Mouse (Mus musculus) left cerebral cortex, postnatal 14 days (tissue): ENCODE results near the gene Duxf3. TPM values are rescaled to one million over a fixed set of nuclear protein-coding genes. Genes with fewer than 3 reads are reported as not detected.
"Not testable (repeated sequence)": the region's sequence is repeated elsewhere in the genome, so short reads cannot be mapped to it uniquely, and the experiment has no call there.

Source experiments
- DNase-seq, 2 experiments: peaks; one replicate each; pipeline ENCODE4 v3.0.0; 2021 to 2022; ENCODE audit warnings: low spot score in 2 of 2, mixed read lengths in 1 of 2
- intact Hi-C: fragments of 180-260 bp; cut with DNase I; formaldehyde crosslinking; loops from one replicate; pipeline ENCODE4 v1.15.1; 2025
- long read RNA-seq, 2 experiments: library from polyadenylated mRNA; stranded (forward); transcript quantifications; one replicate each; pipeline ENCODE4 v2.0.0; 2021
- total RNA-seq, 2 experiments: library from RNA; stranded (reverse); gene quantifications; 2 replicates each; pipeline ENCODE4 v1.2.3; 2021

Duxf3 gene
- total RNA-seq = not detected
- long read RNA-seq, experiment 1 = 0 reads
- long read RNA-seq, experiment 2 = 0 reads

GRCm38 (mm10) chr10:58232641-58232969 is at the start of gene Duxf3:
Gene Duxf3 (minus strand): TSS chr10:58232675.
- intact Hi-C loops, DNase-seq: not testable (repeated sequence)

DNA sequence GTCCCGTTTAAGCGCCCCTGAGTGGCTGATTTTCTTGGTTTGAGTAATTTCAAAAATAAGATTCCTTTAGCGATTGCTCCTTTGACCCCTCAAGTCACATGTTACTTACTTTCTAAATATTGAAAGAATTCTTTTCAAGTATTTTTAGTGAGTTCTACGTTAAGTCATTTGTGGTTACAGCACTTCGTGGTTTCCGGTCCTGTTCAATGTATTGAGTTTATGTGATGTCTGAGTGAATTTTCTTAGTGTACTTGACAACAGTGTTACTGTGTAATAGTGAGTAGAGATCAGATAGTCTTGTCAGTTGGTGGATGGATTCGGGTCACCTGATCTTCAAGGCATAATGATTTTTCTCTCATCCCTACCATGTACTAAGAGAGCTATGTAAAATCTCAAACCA is 49.8 kb upstream of the Duxf3 start:
- intact Hi-C loops = no loop called here
- DNase-seq = no peak

DNA sequence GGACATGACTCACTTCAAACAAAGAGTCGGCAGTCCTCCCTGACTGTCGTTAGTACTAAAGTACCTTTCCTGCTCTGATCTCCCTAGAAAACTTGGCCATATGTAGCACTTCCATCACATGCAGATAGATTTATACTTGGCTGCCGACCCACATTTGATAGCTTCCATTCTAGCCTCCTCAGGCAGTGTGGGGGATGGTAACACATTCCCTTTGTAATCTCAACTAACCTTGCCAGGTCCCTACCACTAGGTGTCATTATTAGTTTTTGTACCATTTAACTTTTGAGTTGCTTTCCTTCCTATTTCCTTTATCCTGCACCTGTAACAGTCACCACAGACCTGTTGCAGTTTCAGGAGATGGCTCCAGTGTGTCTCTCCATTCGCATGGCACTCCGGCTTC is 26.0 kb upstream of the Duxf3 start:
- no peak for DNase-seq
- intact Hi-C loops = loop anchor here (10.0 kb wide), 1 partner anchor 514 kb away; no protein-coding TSS in a partner anchor

DNA sequence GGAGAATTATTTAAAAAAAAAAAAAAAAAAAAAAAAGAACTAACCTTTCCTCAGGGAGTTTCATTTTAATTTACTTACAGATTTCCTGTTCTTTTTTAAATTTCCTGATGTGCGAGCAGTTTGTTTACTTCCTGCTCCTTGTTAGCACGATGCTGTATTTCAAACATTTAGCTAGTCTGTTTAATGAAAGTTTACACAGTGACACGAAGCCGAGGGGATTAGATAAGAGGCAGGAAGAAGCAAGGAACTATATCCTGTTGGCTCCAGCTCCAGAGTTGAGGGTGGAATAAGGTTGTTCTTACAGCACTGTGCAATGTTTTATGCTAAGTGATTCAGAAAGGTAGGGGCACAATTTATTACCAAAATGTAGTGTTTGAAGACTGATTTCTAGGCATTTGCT is 23.5 kb upstream of the Duxf3 start:
- intact Hi-C loops = loop anchor here (10.0 kb wide), 1 partner anchor 511 kb away; no protein-coding TSS in a partner anchor

DNA sequence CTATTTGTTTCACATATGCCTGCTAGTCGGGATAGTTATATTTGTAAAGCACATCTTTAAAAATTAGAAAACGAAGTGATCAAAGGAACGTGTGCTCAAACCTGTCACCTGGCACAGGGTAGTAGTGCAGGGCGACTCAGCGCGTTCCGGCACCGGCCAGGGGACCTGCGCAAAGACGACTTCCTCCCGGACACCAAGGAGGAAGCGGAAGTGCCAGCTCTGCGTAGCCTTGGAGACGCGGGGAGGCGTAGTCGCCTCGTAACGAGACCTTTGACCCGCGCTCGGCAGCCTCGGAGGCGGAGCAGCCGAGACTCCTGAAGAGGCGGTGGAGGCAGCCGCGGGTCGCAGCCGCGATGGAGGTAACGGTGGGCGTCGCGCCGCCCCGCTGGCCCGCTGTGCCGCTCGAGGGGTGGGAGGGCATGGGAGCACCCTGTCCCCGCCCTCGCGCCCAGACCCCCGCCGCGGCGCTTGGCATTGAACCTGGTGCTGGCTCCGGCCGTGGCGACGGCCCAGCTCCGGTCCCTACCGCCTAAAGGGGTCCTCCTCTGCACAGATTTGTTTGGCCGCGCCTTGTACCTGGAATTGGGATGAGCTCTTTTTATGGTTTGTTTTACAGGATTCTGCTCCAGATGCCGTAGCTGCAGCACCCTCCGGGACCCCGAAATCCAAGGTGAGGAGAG is 22.9 kb upstream of the Duxf3 start, which contains the start of gene Gcc2:
Gene Gcc2 (plus strand): TSS at position 285 of the 680 bp plus-strand sequence.
- DNase-seq = peak; percentile 91 to 92
- intact Hi-C loops = loop anchor here (10.0 kb wide), 1 partner anchor 511 kb away; no protein-coding TSS in a partner anchor

More for the DNA sequence above, 23.5 kb upstream of the Duxf3 start:
- DNase-seq = no peak

GRCm38 (mm10) chr10:58254635-58255175 is 22.2 kb upstream of the Duxf3 start:
- peak in 1 of 2 experiments; percentile 14 for DNase-seq
- intact Hi-C loops = loop anchor here (10.0 kb wide), 1 partner anchor 510 kb away; no protein-coding TSS in a partner anchor

DNA sequence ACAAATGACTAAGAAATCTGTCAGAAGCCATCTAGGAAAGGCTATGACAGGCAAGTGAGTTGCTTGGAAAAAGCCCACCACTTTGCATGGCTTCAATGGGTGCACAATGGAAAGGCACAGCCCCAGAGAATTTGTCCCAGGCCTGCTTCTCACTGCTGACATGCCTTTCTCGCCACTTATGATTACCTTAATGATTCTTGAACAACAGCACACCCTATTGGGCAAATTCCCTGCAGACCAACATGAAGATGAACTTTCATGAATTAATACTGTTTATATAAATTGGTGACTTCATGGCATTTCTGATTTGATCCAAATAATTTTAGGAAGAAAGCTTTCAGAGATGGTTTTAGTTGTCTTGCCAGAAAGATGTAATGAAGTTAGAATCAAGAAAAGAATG is 17.1 kb upstream of the Duxf3 start:
- intact Hi-C loops = no loop called here
- no peak for DNase-seq

GRCm38 (mm10) chr10:58238984-58239740 is 6.7 kb upstream of the Duxf3 start:
- intact Hi-C loops = not testable (repeated sequence)
- peak in 1 of 2 experiments; percentile 46 for DNase-seq

DNA sequence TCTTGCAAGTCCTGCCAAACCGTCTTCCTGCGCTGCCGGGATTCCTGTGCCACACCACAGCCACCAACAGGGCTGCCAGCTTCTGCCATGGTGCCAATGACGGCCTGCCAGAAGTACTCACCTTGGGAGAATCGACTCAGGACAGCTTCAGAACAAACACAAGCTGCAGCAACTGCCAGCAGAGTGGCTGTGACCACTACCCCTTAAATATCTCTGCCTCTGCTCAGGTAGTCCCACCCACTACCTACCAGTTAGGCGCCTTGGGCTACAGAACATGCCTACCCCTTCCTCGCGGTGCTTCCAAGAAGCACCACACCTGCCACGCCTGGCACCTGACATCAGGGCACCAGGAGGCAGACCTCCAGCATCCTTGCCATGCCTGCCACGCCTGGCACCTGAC is 4.1 kb upstream of the Duxf3 start, which contains the start of gene Gm4981:
Gene Gm4981 (minus strand): TSS at position 89 of the 400 bp plus-strand sequence.
- intact Hi-C loops = no loop called here
- no peak for DNase-seq

DNA sequence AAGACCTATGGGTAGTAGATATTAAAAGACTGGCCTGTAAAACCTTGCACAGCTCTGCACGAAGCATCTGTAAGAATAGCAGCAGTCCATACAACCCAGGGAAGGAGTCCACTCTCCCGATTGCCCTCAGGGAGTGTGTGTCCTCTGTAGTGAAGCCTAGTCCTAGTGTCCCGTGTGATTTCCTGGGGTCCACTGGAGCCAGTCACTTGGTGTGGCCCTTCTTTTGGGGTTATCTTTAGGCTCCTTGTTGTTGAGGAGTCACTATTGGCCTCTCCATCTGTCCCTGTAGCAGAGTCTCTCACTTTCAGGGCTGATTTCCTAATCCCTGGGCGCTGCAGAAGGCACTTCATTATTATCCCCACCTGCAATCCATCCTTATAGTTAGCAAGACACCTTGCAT is 2.5 kb upstream of the Duxf3 start:
- intact Hi-C loops, DNase-seq: not testable (repeated sequence)

DNA sequence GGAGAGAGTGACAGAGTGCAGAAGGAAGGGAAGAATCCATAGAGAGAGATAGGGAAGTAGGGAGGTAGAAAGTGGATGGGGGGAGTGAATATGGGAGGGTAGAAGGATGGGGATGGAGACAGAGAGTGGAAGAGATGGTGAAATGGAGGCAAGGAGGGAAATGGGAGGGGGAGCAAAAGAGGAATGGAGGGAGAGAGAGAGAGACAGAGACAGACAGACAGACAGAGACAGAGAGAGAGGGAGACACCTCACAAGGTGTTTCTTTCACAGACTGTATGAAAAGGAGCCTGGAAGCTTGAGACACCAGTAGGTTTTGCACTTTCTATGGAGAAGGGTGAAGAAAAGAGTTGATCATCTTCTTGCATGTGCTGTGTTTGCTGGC is 1.3 kb upstream of the Duxf3 start:
- intact Hi-C loops, DNase-seq: not testable (repeated sequence)

DNA sequence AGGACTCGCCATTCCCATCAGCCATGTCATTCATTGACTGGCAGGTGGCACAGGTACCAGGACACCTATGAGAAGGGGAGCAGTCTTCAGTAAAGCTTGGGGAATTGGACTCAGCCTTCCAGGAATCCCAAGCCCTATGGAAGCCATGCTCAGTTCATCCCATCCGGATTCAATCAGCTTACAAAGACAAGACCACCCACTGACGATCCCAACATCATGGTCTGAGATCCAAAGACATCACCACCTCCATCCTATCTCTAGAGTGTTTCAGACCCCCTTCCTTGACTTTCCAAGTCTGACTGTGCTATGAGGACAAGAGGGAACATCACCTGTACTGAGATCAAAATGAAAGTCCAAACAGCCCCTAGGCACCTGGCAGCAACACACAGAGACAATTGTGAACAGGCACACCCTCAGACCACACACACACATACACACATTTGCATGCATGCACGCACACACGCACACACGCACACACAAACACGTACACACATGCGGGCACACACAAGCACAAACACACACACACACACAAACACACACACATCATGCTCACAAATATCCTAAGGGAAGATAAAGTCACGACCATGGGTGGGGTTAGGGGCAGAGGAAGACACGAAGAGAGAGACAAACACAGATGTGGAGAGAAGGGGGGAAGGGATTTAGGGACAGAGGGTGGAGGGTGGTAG is 722 bp upstream of the Duxf3 start:
- intact Hi-C loops, DNase-seq: not testable (repeated sequence)

GRCm38 (mm10) chr10:58231779-58232640 is 465 bp downstream of the Duxf3 start:
- intact Hi-C loops = not testable (repeated sequence)

GRCm38 (mm10) chr10:58231088-58231487 is 1.4 kb downstream of the Duxf3 start:
- DNase-seq, intact Hi-C loops: not testable (repeated sequence)

More at GRCm38 (mm10) chr10:58231779-58232640, 465 bp downstream of the Duxf3 start:
- peak; percentile 63 to 67 for DNase-seq

GRCm38 (mm10) chr10:58230021-58230420 is 2.5 kb downstream of the Duxf3 start:
- intact Hi-C loops, DNase-seq: not testable (repeated sequence)

DNA sequence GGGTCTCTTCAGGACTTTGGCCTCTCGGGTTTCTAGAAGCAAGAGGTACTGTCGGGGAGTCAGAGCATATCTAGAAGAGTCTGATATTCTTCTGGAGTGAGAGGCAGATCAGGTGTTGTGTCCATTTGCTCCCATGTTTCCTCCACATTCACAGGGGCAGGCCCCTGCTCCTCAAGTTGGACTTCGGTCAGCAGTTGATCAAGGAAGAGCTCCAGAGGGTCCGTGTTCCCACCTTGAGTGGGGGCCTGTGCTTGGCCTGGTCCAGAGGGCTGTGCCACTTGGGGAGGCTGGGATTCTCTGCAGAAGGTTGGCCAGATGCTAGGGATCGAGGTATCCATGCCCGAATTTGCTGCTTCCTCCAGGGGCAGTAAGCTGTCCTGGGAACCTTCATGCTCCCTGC is 4.7 kb downstream of the Duxf3 start:
- intact Hi-C loops, DNase-seq: not testable (repeated sequence)

DNA sequence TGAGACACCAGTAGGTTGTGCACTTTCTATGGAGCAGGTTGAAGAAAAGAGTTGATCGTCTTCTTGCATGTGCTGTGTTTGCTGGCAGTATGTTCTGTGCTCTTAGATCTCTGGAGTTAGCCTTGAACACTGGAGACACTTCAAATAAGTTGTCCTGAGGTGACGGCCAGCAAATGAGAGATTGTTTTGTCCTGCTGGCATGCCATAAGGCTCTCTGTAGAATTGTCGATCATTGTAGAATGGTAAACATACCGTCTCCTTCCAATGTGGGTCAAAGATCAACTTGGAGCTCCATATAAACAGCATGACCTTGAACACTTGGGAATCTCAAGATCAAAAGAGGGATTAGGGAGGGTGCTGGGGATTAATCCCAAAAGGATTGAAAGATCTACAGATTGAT is 6.1 kb downstream of the Duxf3 start:
- intact Hi-C loops, DNase-seq: not testable (repeated sequence)
